Mouse (Mus musculus): ENCODE measurements at regions not wholly inside any gene's neighbourhood (a gene's known extent, or its start where the extent isn't known, plus 50 kb on each side); places are given as distances from the start of the nearest gene placed in this dataset.

DNA sequence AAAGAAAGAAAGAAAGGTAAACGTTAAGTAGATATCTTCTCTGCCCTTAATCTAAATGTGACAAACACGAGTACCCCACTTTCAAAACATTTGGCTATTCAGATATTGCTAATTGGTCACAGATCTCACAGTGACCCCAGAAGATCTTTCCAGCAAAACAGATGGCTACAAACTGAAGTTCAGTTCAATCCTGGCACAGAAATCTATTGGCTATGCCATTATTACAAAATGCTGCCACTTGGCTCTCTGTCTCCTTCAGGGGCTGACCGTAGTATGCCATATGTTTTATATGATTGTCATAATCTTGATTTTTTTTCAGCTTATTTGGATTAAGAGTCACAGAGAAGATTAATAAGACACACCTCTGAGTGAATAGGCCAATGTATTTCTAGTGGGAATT lies 873.2 kb downstream of the Slc22a22 start:
- ATAC-seq (ENCODE audit: extremely low read depth, insufficient number of reproducible peaks, low FRiP score, poor library complexity, severe bottlenecking), result no peak

- no peak for ATAC-seq (ENCODE audit: extremely low read depth, insufficient number of reproducible peaks, low FRiP score, poor library complexity, severe bottlenecking)
Observed at GRCm38 (mm10) chr15:56592656-56593055, 884.8 kb downstream of the Slc22a22 start.

DNA sequence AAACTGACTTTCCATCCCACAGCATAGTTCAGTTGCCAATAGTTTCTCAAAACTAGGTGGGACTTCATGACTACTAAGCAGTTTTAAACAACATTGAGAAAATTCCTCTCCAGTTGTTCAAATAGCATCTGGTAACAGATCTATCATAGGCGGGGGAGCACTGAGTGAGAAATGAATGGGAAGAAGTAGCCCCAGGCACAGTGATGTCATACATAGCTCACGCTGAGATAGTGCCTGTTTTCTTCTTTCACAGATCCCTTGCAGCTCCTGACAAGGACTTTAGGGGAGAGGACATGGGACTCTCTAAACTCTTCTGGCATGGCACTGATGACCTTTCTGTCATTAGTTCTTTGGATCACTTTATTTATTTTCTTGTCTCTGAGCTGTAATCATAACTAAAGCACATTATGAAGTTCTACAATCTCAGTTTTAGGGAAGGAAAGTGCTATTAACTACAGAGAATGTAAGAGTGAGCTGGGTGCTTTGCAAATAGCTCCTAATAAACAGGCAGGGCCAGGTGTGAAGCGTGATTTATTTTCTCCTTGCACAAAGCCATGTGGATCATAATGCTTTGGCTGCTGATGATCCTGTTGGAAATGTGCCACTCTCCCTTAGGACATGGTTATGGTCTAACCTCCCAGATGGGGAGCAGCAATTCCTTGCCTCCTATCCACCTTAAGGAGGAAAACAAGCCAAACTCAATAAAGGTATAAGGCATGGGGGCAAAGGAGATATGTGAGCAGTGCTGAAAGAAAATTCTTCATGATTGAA lies 896.5 kb downstream of the Slc22a22 start:
- ATAC-seq (ENCODE audit: extremely low read depth, insufficient number of reproducible peaks, low FRiP score, poor library complexity, severe bottlenecking), result no peak

DNA sequence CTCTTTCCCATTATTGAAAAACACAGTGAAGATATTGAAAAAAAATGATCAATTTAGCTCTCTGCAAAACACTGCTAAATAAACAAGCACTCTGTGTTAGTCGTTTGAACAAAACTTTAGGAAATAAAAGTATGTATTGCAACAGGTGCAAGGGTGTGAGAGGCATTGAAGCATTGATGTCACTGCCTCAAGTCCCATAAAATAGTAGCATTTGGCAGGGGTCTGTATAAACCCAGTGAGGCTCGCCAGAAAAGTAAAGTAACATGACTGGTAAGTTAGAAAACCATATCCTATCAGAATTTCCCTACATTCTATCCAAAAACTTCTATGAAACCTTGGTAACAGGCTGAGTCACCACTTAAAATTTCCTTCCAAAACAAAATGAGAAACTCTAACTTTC lies 914.2 kb downstream of the Slc22a22 start:
- ATAC-seq (ENCODE audit: extremely low read depth, insufficient number of reproducible peaks, low FRiP score, poor library complexity, severe bottlenecking), result no peak

DNA sequence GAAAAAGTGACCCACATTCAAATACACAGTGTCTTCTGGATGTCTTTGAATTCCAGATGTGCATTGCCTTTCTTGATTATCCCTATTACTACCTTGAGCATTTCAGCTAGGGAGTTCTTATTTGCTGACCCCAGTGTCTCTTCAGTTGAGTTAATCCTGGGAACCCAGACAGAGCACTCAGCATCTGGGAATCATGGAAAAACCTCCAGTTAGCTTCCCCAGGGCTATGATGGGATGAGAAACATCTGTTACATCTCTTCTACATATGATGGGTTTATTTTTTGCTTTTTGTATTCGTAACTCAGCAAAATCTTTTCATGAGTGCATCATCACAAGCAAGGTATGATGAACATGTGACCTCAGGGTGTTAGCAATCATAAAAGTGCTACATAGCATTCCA lies 914.6 kb downstream of the Slc22a22 start:
- no peak for ATAC-seq (ENCODE audit: extremely low read depth, insufficient number of reproducible peaks, low FRiP score, poor library complexity, severe bottlenecking)

DNA sequence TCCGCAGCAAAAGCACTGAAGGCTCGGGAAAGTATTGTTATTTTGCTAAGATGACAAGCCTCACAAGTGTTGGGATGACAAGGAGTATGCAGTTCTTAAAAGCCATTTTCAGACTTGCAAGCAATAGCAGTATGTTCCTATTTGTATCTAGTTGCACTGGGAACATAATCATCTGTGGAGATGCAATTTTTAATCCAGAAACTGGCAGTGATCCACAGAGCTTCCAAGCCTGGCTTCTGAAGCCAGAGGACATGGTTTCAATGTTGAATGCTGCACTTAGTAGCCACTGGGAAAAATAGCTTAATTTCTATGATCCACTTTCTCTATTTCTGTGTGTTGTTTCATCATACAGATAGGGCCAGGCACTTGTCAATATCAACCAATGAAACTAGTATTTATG lies 915.3 kb downstream of the Slc22a22 start:
- ATAC-seq (ENCODE audit: extremely low read depth, insufficient number of reproducible peaks, low FRiP score, poor library complexity, severe bottlenecking), result no peak

DNA sequence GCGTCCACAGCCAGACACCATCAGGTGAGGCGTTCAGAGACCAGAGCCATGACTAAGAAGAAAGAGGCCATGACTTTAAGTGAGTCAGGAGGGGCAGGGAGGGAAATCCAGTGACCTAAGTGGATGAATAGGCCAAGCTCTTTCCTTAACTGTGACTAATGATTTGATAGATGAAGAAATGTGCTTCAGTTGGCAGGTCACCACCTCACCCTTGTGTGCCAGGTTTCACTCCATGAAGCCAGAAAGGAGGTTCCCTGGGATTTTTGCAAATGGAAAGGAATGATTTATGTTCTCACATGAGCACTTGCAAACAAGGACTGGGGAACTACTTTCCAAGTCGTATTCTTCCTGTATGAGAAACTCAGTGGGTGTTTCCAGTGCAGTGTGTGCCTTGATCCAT lies 923.0 kb downstream of the Slc22a22 start:
- ATAC-seq (ENCODE audit: extremely low read depth, insufficient number of reproducible peaks, low FRiP score, poor library complexity, severe bottlenecking), result no peak

DNA sequence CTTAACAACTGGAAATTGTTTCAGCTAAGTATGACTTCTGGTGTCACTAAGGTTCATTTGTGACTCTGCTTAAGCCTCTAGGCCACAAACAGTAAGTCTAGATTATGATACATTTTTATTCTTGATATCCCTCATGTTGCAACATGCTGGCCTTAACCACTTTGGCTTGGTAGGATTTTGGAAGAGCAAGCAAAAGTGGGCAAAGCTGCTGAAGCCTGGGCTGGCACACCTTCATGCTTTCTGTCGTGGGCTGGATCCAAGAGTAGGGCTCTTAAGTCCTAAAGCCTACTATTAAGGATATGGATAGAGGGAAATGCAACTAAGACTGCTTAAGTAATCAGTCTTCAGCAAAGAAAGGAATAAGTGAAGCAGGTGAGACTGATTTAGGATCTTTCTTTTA lies 923.6 kb downstream of the Slc22a22 start:
- ATAC-seq (ENCODE audit: extremely low read depth, insufficient number of reproducible peaks, low FRiP score, poor library complexity, severe bottlenecking), result no peak

- no peak for ATAC-seq (ENCODE audit: extremely low read depth, insufficient number of reproducible peaks, low FRiP score, poor library complexity, severe bottlenecking)
Observed at GRCm38 (mm10) chr15:56531529-56531928, 945.9 kb downstream of the Slc22a22 start.

- ATAC-seq (ENCODE audit: extremely low read depth, insufficient number of reproducible peaks, low FRiP score, poor library complexity, severe bottlenecking), result no peak
Observed at GRCm38 (mm10) chr15:56518379-56518778, 959.0 kb downstream of the Slc22a22 start.

DNA sequence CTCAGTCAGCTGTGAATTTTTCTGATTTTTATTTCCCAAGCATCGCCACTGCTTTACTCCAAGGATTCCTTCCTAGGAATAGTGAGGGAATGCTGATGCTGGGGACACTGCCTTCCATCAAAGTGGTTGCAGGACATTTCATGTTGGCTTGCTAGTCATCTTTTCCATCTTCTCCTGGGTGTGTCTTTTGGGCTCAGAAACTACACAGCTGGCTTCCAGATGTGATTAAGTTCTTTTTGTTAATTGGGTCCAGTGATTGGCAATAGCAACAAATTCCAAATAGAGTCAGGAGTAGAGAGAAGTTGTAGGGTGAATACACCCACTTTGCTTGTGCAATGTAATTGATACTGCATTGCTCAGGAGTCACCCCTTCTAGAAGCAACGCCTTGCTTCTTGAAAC lies 961.3 kb downstream of the Slc22a22 start:
- ATAC-seq (ENCODE audit: extremely low read depth, insufficient number of reproducible peaks, low FRiP score, poor library complexity, severe bottlenecking), result no peak

GRCm38 (mm10) chr15:56498774-56499173 lies 978.7 kb downstream of the Slc22a22 start:
- no peak for ATAC-seq (ENCODE audit: extremely low read depth, insufficient number of reproducible peaks, low FRiP score, poor library complexity, severe bottlenecking)

DNA sequence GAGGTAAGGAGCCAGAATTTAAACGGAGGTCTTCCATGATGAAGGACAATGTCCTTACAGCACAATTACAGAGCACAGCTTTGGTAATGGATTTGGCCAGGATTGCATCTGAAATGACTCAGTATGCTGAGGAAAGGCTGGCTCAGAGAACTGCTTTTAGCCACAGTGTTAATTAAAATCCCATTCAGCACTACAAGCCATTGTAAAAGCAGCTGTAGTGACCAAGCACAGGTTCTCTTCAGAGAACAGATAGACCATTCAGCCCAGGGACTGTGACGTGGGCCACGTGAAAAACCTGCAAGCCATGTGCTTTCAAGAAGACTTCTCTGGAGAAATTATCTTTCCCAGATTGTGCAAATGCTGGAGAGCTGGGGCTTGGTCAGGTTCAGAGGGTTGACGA lies 979.7 kb downstream of the Slc22a22 start:
- no peak for ATAC-seq (ENCODE audit: extremely low read depth, insufficient number of reproducible peaks, low FRiP score, poor library complexity, severe bottlenecking)

- no peak for ATAC-seq (ENCODE audit: extremely low read depth, insufficient number of reproducible peaks, low FRiP score, poor library complexity, severe bottlenecking)
Observed at GRCm38 (mm10) chr15:56496355-56496754, 981.1 kb downstream of the Slc22a22 start.

- no peak for ATAC-seq (ENCODE audit: extremely low read depth, insufficient number of reproducible peaks, low FRiP score, poor library complexity, severe bottlenecking)
Observed at GRCm38 (mm10) chr15:56485931-56486330, 991.5 kb downstream of the Slc22a22 start.

- no peak for ATAC-seq (ENCODE audit: extremely low read depth, insufficient number of reproducible peaks, low FRiP score, poor library complexity, severe bottlenecking)
Observed at GRCm38 (mm10) chr15:56484693-56485092, 992.7 kb downstream of the Slc22a22 start.

- ATAC-seq (ENCODE audit: extremely low read depth, insufficient number of reproducible peaks, low FRiP score, poor library complexity, severe bottlenecking), result no peak
Observed at GRCm38 (mm10) chr15:56479682-56480081, 997.7 kb downstream of the Slc22a22 start.

- ATAC-seq (ENCODE audit: extremely low read depth, insufficient number of reproducible peaks, low FRiP score, poor library complexity, severe bottlenecking), result no peak
Observed at GRCm38 (mm10) chr15:56479015-56479414, 998.4 kb downstream of the Slc22a22 start.

- no peak for ATAC-seq (ENCODE audit: extremely low read depth, insufficient number of reproducible peaks, low FRiP score, poor library complexity, severe bottlenecking)
Observed at GRCm38 (mm10) chr15:56473679-56474078, 1003.7 kb downstream of the Slc22a22 start.

GRCm38 (mm10) chr15:56451881-56452280 lies 1025.5 kb downstream of the Slc22a22 start:
- ATAC-seq (ENCODE audit: extremely low read depth, insufficient number of reproducible peaks, low FRiP score, poor library complexity, severe bottlenecking), result no peak

DNA sequence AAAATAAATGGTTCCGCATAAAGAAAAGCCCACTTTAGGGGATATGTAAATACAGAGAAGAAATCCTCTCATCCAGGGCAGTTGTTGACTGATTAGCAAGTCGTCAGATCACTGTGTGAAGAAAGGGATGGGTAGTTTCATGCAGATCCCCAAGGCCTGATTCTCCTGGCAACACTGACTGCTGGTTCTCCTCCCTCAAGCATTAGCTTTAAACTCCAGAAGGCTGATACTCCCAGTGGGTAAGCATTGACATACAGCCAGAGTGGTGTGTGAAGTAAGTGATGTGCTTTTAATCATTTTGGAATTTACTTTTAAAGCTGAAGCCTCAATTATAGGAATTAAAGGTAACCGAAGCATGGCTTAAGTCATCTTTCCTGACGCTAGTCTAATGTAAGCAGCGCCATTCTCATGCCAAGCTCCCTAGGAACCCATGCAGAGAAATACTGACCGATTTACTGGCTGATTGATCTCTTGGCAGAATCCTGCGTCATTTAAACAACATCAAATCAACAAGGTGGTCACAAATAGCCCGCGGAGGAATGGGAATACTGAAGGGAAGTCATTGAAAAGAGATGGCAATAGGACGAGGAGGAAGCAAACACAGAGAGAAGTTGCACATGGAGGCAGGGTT lies 1029.3 kb downstream of the Slc22a22 start:
- no peak for ATAC-seq (ENCODE audit: extremely low read depth, insufficient number of reproducible peaks, low FRiP score, poor library complexity, severe bottlenecking)
